Mouse (Mus musculus) thymus, postnatal 0 days (tissue): Measurements from ENCODE around the gene Vmn2r112. TPM values are rescaled to one million over a fixed set of nuclear protein-coding genes. Genes with fewer than 3 reads are reported as not detected.
"Not testable (repeated sequence)": the region's sequence is repeated elsewhere in the genome, so short reads cannot be mapped to it uniquely, and the experiment has no call there.

ENCODE experiments used
- DNase-seq: peaks from one replicate; pipeline ENCODE4 v3.0.0-alpha.2; 2015; ENCODE audit warnings: low spot score
- polyA plus RNA-seq: library from polyadenylated mRNA; unstranded; fragments of >200 nt; fragmentation: Nextera tagmentation; extraction: Ambion mirVana; gene quantifications from 2 replicates; pipeline ENCODE4 v1.2.1, GENCODE M21; 2015

Vmn2r112 gene
- polyA plus RNA-seq, result not detected in 2 replicates

GRCm38 (mm10) chr17:22600651-22601050, at the start of gene Vmn2r112:
Gene Vmn2r112 (plus strand): TSS chr17:22600951.
- not testable (repeated sequence) for DNase-seq

GRCm38 (mm10) chr17:22573382-22573781, 27.4 kb upstream of the Vmn2r112 start, which contains the start of gene Vmn2r111:
Gene Vmn2r111 (minus strand): TSS chr17:22573482.
- not testable (repeated sequence) for DNase-seq

GRCm38 (mm10) chr17:22630646-22631045, 29.9 kb downstream of the Vmn2r112 start:
- DNase-seq, result no peak

Other genes starting within 250 kb of the Vmn2r112 start
- gene Zfp944, start 239.6 kb upstream of the Vmn2r112 start, polyA plus RNA-seq, result 15.6 and 17.3 TPM in 2 replicates
- gene Zfp758, start 239.5 kb upstream of the Vmn2r112 start, polyA plus RNA-seq, result 13.7 and 14.7 TPM in 2 replicates
- gene Zfp946, start 176.7 kb upstream of the Vmn2r112 start, polyA plus RNA-seq, result 5.1 TPM in 2 replicates
- gene Vmn2r111, start 27.5 kb upstream of the Vmn2r112 start, polyA plus RNA-seq, result not detected in 2 replicates